Mouse (Mus musculus): ENCODE measurements at regions not wholly inside any gene's neighbourhood (a gene's known extent, or its start where the extent isn't known, plus 50 kb on each side); places are given as distances from the start of the nearest gene placed in this dataset.

DNA sequence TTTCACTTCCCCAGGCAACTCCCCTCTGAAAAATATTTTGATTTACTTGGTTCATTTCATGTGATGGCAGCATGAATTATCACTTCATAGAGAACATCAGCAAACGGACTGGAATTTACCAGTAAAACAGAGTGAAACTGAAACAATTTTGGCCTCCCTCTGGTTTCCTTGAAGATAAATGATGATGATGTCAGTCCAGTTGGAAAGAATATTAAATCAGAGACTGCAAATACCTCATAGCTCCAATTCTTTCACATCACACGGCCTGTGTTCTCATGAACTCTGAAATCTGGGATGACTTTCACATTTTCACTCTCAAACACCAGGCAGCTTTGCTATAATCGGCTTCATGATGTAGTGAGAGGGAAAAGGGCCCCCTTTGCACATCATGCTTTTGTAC lies 546.5 kb upstream of the Slit2 start:
- TF ChIP-seq POLR2A (IDR thresholded peaks at IDR 0.05; ENCODE audit: borderline replicate concordance, extremely low read depth, insufficient read depth, insufficient read length, poor library complexity, severe bottlenecking): no peak
- no peak for TF ChIP-seq CTCF (IDR thresholded peaks at IDR 0.05; ENCODE audit: borderline replicate concordance, extremely low read depth, insufficient read depth, insufficient read length)

All from brain, embryonic 14.5 days (tissue).